Mouse (Mus musculus): ENCODE data around the gene Mrpl10. TPM values are rescaled to one million over a fixed set of nuclear protein-coding genes. Genes with fewer than 3 reads are reported as not detected.

The Mrpl10 gene
- polyA plus RNA-seq (2012; rRNA removed), result 84.5 and 92.2 TPM in 2 replicates
- 77.3 and 82.3 TPM in 2 replicates for polyA plus RNA-seq (2014; fragmentation: Nextera tagmentation; extraction: Ambion mirVana)

- 1% methylated on average over 45 of the region's 48 CpGs for WGBS
- H3K4me2 ChIP-seq (replicated peaks; ENCODE audit: low read depth, low read length, severe bottlenecking), result peak within 1 kb of the TSS; percentile 75
- TF ChIP-seq POLR2A (IDR thresholded peaks at IDR 0.05; ENCODE audit: borderline replicate concordance, extremely low read depth, insufficient read depth, insufficient read length), result peak; percentile 93; the same call in 1 of the 2 replicates
- H3K4me3 ChIP-seq (replicated peaks; ENCODE audit: low read length), result peak within 1 kb of the TSS; percentile 85
- no peaks in the 10 kb centered on the region for H3K27me3 ChIP-seq (ENCODE audit: control insufficient read depth, insufficient read depth, low read length)
- no peaks in the 10 kb centered on the region for H3K9me3 ChIP-seq (ENCODE audit: control insufficient read depth, low read length)
- peak; percentile 89 for ATAC-seq (ENCODE audit: low FRiP score, low read depth)
- peak within 1 kb of the TSS; percentile 82 for H3K9ac ChIP-seq (ENCODE audit: low read depth, low read length, severe bottlenecking)
- 0 out of 2 replicates have a peak within 1 kb of the TSS, but pooled peaks have one; percentile 26 for H3K27ac ChIP-seq (replicated peaks; ENCODE audit: low read depth, low read length)
- peaks cover 17% of the 10 kb centered on the region for H3K36me3 ChIP-seq (ENCODE audit: control insufficient read depth, insufficient read depth, low read length)
- H3K4me1 ChIP-seq (ENCODE audit: control insufficient read depth, insufficient read depth, low read length), result peaks cover 6% of the 10 kb centered on the region
- peak; percentile 96 for DNase-seq (ENCODE audit: low spot score)
Observed at GRCm38 (mm10) chr11:97041022-97041899, at the start of gene Mrpl10, which contains the start of gene Lrrc46. Mrpl10 (plus strand) TSS chr11:97041560. Lrrc46 (minus strand) TSS chr11:97041407.

- Histone ChIP-seq H3K4me1 (ENCODE audit: control insufficient read depth, insufficient read depth, low read length) (peaks cover 19% of the 10 kb centered on the region), H3K27me3 (ENCODE audit: control insufficient read depth, insufficient read depth, low read length) (peaks cover 3% of the 10 kb centered on the region; the same call in 1 of the 2 replicates), H3K9ac (ENCODE audit: low read depth, low read length, severe bottlenecking) (no peak overlapping the region), H3K9me3 (ENCODE audit: control insufficient read depth, low read length) (no peaks in the 10 kb centered on the region), H3K27ac (replicated peaks; ENCODE audit: low read depth, low read length) (no peak overlapping the region), H3K36me3 (ENCODE audit: control insufficient read depth, insufficient read depth, low read length) (no peaks in the 10 kb centered on the region), H3K4me3 (replicated peaks; ENCODE audit: low read length) (no peak overlapping the region), H3K4me2 (replicated peaks; ENCODE audit: low read depth, low read length, severe bottlenecking) (no peak overlapping the region)
- WGBS, result 20% methylated on average over 8 of the region's 8 CpGs
- DNase-seq (ENCODE audit: low spot score) (peak; percentile 46), ATAC-seq (ENCODE audit: low FRiP score, low read depth) (no peak)
- TF ChIP-seq POLR2A (IDR thresholded peaks at IDR 0.05; ENCODE audit: borderline replicate concordance, extremely low read depth, insufficient read depth, insufficient read length), result no peak
Observed at GRCm38 (mm10) chr11:96992722-96993311, 48.5 kb upstream of the Mrpl10 start.

- Histone ChIP-seq H3K27ac (replicated peaks; ENCODE audit: low read depth, low read length) (no peak overlapping the region), H3K9ac (ENCODE audit: low read depth, low read length, severe bottlenecking) (no peak overlapping the region), H3K27me3 (ENCODE audit: control insufficient read depth, insufficient read depth, low read length) (peaks cover 3% of the 10 kb centered on the region; the same call in 1 of the 2 replicates), H3K36me3 (ENCODE audit: control insufficient read depth, insufficient read depth, low read length) (no peaks in the 10 kb centered on the region), H3K9me3 (ENCODE audit: control insufficient read depth, low read length) (no peaks in the 10 kb centered on the region), H3K4me3 (replicated peaks; ENCODE audit: low read length) (no peak overlapping the region), H3K4me1 (ENCODE audit: control insufficient read depth, insufficient read depth, low read length) (peaks cover 11% of the 10 kb centered on the region), H3K4me2 (replicated peaks; ENCODE audit: low read depth, low read length, severe bottlenecking) (no peak overlapping the region)
- TF ChIP-seq POLR2A (IDR thresholded peaks at IDR 0.05; ENCODE audit: borderline replicate concordance, extremely low read depth, insufficient read depth, insufficient read length), result no peak
- 23% methylated on average over 5 of the region's 5 CpGs for WGBS
- no peak for ATAC-seq (ENCODE audit: low FRiP score, low read depth)
- no peak for DNase-seq (ENCODE audit: low spot score)
Observed at GRCm38 (mm10) chr11:96995031-96995430, 46.3 kb upstream of the Mrpl10 start.

- TF ChIP-seq POLR2A (IDR thresholded peaks at IDR 0.05; ENCODE audit: borderline replicate concordance, extremely low read depth, insufficient read depth, insufficient read length), result no peak
- Histone ChIP-seq H3K9ac (ENCODE audit: low read depth, low read length, severe bottlenecking) (no peak overlapping the region), H3K4me3 (replicated peaks; ENCODE audit: low read length) (no peak overlapping the region), H3K36me3 (ENCODE audit: control insufficient read depth, insufficient read depth, low read length) (no peaks in the 10 kb centered on the region), H3K27me3 (ENCODE audit: control insufficient read depth, insufficient read depth, low read length) (peaks cover 3% of the 10 kb centered on the region; the same call in 1 of the 2 replicates), H3K4me1 (ENCODE audit: control insufficient read depth, insufficient read depth, low read length) (peaks cover 11% of the 10 kb centered on the region), H3K4me2 (replicated peaks; ENCODE audit: low read depth, low read length, severe bottlenecking) (no peak overlapping the region), H3K27ac (replicated peaks; ENCODE audit: low read depth, low read length) (no peak overlapping the region), H3K9me3 (ENCODE audit: control insufficient read depth, low read length) (no peaks in the 10 kb centered on the region)
- DNase-seq (ENCODE audit: low spot score) (no peak), ATAC-seq (ENCODE audit: low FRiP score, low read depth) (no peak)
- 80% methylated on average over 15 of the region's 15 CpGs for WGBS
Observed at GRCm38 (mm10) chr11:96995836-96996772, 45.3 kb upstream of the Mrpl10 start.
